Mouse (Mus musculus): Measurements from ENCODE around the gene Cdh3.
A peak's percentile ranks its signal among the peaks of the same experiment; 100 is the strongest.
"Not testable (repeated sequence)": the region's sequence is repeated elsewhere in the genome, so short reads cannot be mapped to it uniquely, and the experiment has no call there.

The Cdh3 gene

DNA sequence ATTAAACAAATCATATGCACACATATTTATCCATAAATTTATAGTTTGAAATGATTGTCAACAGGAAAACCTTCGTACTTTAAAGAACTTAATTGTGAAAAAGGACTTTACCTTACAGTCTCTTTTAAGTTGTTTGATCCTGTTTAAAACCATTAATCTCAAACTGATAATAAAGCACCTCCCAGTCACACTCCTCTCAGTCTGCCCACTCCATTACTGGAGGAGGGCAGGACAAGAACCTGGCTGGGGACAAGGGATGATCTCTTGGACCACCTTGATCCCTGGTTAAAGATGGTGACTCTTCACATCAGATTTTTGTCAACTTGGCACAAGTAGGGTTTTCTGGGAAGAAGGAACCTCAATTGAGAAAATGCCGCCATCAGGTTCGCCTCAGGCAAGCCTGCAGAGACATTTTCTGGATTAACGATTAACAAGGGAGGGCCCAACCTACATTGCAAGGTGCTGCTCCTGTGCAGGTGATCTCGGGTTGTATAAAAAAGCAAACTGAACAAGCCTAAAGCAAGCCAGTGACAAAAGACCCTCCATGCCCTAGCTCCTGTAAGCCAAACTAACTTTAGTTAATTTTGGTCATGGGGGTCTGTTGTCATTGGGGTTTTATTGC is 61.0 kb downstream of the Cdh3 start:
- DNase-seq (ENCODE audit: low spot score in 2 of 2), result no peak

DNA sequence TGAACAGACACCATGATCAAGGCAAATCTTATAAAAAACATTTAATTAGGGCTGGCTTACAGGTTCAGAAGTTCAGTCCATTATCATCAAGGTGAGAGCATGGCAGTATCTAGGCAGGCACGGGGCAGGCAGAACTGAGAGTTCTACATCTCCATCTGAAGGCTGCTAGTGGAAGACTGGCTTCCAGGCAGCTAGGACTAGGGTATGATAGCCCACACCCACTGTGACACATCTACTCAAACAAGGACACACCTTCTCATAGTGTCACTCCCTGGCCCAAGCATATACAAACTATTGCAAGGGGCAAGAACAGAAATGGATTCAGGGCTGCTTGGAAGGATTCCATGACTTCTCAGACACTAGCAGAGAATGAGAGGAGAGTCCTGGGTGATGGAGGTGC is 61.5 kb downstream of the Cdh3 start:
- DNase-seq (ENCODE audit: low spot score in 2 of 2), result not testable (repeated sequence)

- DNase-seq (ENCODE audit: low spot score in 2 of 2), result not testable (repeated sequence)
These were observed 62.5 kb downstream of the Cdh3 start, which contains the start of gene Gm10073 for GRCm38 (mm10) chr8:106573168-106573567. Gene Gm10073 (minus strand): TSS chr8:106573461.

DNA sequence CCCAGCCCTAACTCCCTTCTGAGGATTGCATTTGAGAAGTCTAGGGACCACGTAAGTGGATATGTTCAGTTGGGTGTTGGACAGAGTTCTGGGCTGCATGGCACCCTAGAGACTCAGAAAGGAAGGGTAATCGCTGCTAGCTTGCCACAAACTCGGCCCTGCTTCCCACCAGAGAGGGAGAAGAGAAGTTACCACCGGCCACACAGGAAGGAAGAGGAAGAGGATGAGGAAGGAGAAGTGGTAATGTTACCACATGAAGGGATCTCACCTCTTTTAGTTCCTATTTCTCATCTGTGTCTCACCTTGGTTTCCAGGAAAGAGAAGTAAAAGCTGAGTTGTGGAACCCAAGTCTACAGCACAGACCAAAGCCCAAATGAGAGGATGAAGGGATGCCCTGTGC is 63.6 kb downstream of the Cdh3 start:
- DNase-seq (ENCODE audit: low spot score in 2 of 2), result no peak

GRCm38 (mm10) chr8:106576849-106577555 is 66.3 kb downstream of the Cdh3 start:
- DNase-seq (ENCODE audit: low spot score in 2 of 2), result peak; percentile 23 to 48

DNA sequence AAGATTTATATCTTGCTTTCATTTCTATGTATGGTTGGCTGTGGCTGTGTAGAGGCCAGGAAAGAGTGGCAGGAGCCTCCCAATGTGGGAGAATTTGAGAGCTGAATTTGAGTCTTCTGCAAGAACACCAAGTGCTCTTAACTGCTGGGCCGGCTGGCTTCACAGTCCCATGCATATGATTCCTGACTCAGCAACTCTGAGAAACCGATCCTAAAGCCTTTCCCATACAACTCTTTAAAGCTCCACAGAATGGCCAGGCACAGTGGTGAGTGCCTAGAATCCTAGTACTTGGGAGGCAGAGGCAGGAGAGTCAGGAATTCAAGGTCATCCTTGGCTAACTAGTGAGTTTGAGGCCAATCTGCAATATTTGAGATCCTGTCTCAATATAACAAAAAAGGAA is 68.8 kb downstream of the Cdh3 start:
- DNase-seq (ENCODE audit: low spot score in 2 of 2), result no peak

DNA sequence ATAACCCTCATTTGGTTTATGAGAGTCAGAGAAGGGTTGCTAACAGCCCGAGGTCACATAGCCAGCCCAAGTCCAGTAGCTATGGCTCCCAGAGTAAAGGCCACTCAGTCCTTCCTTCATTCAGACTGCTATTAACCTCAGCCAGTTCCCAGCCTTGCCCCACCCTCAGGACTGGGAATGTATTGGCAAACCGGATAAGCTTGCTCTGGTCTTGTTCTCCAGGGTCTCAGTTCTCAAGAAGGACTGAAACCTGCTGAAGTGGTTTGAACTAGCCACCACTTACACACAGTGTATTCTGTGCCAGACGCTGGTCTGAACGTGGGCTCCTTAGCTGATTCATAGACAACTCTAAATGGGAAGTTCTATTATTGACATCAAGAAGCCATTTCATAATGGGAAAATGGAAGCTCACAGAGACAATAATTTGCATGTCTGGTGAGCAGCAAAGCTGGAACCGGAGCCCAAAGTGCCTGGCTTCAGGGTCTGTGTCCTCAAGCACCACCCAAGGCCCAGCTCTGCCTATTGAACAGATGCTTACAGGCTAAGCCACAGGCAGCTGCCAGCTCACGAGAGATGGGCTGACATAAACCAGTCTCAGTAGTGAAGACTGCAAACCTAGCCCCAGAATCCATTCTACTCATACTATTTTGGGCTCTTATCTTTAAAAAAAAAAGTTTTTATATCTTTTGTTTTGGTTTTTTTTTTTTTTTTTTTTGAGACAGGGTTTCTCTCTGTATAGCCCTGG is 70.8 kb downstream of the Cdh3 start:
- DNase-seq (ENCODE audit: low spot score in 2 of 2), result peak in 1 of 2 experiments; percentile 33

DNA sequence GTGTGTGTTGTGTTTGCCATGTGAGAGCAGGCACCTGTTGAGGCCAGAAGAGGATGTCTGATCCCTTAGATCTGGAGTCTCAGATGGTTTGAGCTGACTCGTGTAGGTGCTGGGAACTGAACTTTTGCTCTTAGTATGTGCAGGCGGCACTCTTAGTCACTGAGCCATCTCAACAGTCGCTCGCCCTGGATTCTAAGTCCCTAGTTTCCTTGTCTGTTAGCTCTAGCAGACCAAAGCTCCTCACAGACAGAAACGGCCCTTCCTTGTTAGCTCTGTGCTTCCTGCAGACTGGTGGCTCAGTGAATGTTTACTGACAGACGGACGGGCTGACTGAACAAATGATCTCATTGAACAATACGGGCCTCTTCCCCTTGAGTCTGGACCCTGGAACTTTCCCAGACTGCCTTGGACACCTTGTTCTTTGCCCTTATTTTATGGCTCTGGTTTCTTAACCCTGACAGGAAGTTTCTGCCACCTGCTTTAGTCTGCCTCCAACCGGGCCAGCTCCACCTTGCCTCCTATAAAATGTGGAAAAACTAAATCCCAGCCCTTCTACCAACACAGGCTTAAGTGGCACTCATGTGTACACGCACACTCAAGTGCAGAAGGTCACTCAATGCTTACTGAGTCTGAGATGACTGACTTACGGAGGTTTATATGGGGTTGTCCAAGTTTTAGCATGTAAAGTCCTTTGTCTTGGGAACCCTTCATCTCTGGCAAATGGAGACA is 74.4 kb downstream of the Cdh3 start:
- no peak for DNase-seq (ENCODE audit: low spot score in 2 of 2)

GRCm38 (mm10) chr8:106585671-106586037 is 75.0 kb downstream of the Cdh3 start:
- no peak for DNase-seq (ENCODE audit: low spot score in 2 of 2)

DNA sequence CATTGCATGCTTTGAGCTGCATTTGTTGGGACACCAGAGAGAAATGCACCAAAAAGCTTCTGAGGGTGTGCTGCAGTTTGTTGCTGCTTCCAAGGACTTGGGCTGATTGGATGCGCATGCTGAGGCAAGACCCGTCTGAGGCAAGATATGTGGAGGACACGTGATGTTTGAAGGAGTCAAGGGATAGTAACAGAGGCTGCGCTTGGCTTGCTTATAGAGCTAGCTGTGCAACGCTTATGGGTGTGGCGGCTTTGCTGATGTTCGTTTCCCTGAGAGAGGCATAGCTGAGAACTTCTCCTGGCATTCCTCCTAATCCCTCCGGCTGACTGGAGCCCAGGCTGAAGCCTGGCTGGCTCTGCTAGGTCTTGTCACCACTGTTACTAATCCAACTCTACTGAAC is 76.2 kb downstream of the Cdh3 start:
- no peak for DNase-seq (ENCODE audit: low spot score in 2 of 2)

DNA sequence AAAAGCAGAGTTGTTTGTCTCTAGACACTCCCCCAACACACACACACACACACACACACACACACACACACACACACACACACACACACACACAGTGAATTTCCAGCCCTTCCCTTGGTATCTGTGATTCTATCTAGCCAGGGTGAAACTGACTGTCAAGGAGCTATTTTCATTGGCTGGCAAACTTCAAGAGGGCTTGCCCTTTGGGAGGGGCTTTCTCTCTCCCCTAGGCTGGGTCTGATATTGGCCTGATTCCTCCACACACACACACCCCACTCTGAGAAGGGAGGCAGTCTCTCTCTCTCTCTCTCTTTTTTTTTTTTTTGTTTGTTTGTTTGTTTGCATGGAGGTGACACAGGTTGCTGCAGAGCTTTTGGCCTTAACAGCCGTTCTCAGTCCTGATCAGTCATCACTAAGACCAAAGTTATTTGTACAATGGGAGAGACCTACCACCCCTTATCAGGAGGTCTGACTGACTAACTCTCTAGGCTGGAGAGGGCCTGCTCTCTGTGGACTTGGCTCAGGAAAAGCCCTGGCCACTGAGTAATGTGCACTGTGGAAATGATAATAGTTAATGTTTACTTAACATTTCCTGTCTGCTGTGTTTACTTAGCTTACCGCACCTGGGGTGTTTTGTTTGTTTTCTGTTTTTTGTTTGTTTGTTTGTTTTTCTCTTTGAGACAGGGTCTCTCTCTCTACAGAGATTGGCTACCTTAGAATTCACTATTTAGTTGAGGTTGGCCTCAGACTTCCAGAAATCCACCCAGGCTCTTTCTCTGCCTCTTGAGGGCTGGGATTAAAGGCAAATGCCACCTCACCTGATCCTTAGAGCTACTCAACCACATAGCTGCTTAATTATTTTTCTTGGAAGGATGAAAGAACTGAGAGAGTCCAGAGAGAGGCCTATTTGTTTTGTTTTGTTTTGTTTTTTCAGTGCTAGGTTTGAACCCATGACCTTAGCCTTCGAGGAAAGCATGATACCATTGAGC is 78.0 kb downstream of the Cdh3 start:
- DNase-seq (ENCODE audit: low spot score in 2 of 2), result no peak

GRCm38 (mm10) chr8:106592458-106592857 is 81.8 kb downstream of the Cdh3 start:
- DNase-seq (ENCODE audit: low spot score in 2 of 2), result no peak

GRCm38 (mm10) chr8:106595623-106596022 is 84.9 kb downstream of the Cdh3 start:
- DNase-seq (ENCODE audit: low spot score in 2 of 2), result not testable (repeated sequence)

DNA sequence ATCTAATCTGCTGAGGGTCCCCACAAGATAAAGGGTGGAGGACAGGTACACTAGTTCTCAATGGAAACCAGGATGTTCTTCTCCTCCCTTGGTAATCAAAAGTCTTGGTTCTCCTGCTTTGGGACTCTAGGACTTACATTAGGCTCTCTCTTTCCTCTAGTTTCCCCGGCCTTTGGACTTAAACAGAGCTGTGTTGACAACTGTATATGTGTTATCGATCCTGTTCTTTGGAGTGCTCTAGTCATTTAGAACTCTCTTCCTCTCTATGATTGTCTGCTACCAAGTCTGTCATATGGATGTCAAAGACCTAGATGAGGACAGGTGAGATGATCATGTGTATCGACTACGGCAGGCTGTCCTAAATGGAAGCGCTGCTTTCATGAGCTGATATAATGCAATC is 86.4 kb downstream of the Cdh3 start:
- DNase-seq (ENCODE audit: low spot score in 2 of 2), result no peak

DNA sequence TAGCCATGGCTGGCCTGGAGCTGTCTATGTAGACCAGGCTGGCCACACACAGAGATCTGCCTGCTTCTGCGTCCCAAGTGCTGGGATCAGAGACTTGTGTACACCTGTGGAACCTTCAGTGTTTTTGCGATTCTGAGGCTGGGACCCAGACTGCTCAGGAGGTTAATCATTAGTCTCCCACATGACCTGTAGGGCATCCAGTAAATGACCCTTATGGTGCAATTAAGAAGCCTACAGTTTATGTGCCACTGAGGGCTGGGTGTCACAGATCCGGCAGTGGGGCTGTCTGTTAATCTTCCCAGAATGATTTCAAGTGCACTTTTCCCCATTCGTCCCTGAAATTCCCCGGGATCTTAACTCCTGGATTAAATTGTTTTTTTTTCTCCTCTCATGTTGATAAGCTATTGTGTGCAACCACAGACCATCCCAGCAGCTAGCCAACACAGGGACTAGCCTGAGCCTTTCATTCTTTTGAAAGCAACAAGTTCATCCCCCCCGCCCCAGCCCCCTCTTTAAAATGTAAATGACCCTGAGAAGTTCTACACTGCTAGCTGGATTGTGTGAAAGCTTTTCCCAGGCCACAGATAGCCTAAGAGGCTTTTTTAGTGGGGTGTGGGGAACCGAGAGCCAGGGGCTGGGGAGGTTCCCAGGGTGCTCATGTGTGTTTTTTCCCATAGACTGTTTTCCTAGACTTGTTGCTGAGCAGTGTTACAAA is 88.7 kb downstream of the Cdh3 start:
- no peak for DNase-seq (ENCODE audit: low spot score in 2 of 2)

- peak; percentile 86 to 87 for DNase-seq (ENCODE audit: low spot score in 2 of 2)
These were observed 92.6 kb downstream of the Cdh3 start, which contains the start of gene Cdh1 for GRCm38 (mm10) chr8:106603131-106603819. Gene Cdh1 (plus strand): TSS chr8:106603351.

DNA sequence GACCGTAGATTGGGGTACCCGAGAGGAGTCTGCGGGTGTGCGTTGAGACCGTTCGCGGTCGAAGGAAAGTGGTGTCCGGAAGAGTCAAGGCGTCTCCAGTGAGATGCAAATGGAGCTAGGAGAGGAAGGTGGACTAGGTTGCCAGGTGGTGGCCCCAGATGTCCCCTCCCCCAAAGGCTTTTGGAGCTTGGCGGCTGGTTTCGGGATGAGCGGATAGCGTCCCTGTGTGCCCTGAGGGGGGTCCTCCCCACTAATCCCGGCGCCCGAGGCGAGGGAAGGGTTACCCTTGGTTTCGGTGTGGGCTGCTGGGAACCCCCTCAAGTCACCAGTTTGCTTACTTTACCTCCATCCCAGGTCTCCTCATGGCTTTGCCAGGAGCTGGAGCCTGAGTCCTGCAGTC is 93.2 kb downstream of the Cdh3 start:
- no peak for DNase-seq (ENCODE audit: low spot score in 2 of 2)

GRCm38 (mm10) chr8:106605657-106606056 is 95.0 kb downstream of the Cdh3 start:
- DNase-seq (ENCODE audit: low spot score in 2 of 2), result no peak

DNA sequence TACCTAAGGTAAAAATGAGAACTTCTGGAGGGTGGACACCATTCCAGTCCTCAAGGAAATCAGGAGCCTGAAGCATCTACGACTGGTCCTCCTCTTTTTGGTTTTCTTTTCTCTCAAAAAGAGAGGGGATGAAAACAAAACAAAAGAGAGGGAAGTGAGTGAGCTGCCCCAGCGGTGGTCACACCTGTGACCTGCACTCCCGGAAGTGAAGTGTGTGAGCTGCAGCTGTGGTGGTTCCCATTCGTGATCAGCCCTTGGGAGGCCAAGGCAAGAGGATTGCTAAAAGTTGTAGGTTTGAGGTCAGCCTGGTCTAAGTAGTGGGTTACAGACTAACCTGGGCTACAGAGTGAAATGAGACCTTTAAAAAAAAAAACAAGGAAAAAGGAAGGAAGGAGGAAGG is 95.4 kb downstream of the Cdh3 start:
- DNase-seq (ENCODE audit: low spot score in 2 of 2), result no peak

Measured in urinary bladder, postnatal 36 days (tissue).